Mouse (Mus musculus): ENCODE measurements around the gene Ncstn.
A peak's percentile ranks its signal among the peaks of the same experiment; 100 is the strongest.

The Ncstn gene

DNA sequence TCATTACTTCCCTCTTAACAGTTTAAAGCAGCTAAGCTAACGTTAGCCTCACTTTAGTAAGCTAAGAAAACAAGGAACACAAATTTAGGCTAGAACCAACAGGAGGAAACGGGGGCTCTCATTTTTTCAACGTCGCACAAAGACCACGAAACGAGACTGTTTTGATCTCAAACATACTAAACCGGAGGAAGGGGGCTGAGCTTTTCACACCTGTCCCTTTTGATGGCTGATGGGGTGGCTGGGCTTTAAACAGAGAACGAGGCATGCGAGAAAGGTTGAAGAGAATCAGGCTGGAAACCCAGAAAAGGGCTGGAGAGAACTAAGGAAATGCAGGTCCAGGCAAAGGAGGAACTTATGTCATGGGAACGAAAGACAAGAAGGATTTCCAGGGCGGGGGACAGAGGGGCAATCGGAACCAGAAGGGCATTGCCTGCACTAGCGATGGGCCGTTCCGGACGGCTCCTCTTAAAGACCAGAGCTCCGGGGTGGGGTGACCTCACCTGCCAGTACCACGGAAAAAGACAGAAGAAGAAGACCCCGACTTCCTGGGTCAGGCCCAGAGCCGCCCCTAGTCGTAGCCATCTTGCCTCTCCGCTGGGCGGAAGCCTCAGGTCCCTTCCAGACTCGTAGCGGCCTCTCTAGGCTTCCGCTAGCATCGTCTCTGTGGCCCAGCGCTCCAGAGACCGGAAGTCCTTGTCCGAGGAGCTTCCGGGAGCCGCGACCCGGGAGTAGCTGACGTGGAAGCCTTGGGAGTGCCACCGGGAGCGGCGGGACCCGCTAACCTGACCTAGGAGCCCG is at the start of gene Ncstn, which contains the start of gene Copa:
Ncstn (minus strand) TSS at position 695 of the 798 bp plus-strand sequence.
Copa (plus strand) TSS at position 429 of the 798 bp plus-strand sequence.
- peak; percentile 94 for DNase-seq

DNA sequence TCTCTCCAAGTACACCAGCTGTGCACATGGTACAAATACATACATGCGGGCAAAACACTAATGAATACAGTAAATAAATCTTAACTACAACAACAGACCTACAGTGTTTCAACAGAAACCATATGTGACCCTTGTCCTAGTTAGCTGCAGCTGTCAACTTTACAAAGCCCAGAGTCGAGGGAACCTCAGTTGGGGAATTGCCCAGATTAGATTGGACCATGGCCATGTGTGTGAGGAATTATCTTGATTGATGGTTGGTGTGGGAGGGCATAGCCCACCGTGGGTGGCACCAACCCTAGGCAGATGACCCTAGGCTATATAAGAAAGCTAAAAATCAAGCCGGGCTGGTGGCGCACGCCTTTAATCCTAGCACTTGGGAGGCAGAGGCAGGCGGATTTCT is 49.7 kb upstream of the Ncstn start:
- DNase-seq = no peak

DNA sequence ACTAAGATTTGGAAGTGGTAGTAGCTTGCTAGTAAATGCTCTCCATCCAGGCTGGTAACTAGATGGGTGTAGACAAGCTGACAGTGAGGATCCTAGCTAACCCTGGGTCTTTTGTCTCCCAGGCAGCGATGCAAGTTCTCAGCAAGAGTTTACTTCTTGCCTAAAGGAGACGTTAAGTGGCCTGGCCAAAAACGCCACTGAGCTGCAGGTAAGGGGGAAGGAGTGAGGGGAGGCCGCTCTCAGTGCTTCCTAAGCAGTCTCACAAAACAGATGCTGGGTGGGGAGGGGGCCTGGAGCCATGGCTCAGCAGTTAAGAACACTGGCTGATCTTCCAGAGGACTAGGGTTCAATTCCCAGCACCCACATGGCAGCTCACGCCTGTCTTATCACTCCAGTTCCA is 47.2 kb upstream of the Ncstn start:
- no peak for DNase-seq

DNA sequence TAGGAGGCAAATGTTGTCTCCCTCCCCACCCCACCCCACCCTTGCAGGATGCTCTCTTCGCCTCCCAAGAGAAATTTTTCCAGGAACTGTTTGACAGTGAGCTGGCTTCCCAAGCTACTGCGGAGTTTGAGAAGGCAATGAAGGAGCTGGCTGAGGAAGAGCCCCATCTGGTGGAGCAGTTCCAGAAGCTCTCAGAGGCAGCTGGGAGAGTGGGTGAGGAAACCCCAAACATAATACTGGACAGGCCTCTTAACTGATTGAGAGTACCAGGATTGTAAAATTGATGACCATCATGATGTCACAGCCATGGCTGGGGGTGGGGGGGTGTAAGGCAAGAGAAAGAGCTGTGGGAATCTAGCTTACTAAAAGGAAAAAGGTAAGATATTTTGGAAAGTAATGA is 46.5 kb upstream of the Ncstn start:
- no peak for DNase-seq

DNA sequence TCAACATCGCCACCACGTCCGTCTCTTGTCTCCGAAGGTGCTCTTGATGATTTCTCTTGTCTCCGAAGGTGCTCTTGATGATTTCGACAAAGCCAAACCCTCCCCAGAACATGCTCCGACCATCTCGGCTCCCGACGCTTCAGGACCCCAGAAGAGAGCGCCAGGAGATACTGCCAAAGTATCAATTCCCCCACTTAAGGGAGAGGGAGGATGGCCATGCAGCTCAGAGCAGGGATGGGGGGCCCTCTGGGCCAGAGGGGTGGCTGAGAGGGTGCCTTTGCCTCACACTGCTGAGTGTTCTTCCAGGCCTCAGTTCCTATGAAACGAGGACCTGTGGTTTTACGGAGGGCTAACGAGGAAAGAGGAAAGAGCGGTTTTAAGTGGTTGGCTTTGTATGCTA is 46.0 kb upstream of the Ncstn start:
- no peak for DNase-seq

DNA sequence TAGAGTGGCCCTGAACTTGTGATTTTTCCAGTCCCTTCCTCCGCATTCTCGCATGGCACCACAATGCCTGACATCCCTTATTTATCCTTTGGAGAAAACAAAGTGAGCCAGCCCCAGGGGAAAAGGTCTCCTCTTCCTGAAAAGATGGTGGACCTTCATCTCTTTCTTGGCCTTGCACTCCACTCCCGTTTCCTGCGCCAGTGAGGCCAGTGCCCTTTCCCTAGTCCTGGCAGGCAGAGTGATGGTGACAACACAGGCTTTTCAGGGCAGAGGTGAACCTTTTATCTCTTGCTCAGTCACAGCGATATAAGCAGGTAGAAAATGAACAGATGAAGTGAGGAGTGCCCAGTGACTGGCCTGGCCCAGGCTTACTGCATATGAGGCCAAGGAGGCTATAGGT is 44.9 kb upstream of the Ncstn start:
- no peak for DNase-seq

DNA sequence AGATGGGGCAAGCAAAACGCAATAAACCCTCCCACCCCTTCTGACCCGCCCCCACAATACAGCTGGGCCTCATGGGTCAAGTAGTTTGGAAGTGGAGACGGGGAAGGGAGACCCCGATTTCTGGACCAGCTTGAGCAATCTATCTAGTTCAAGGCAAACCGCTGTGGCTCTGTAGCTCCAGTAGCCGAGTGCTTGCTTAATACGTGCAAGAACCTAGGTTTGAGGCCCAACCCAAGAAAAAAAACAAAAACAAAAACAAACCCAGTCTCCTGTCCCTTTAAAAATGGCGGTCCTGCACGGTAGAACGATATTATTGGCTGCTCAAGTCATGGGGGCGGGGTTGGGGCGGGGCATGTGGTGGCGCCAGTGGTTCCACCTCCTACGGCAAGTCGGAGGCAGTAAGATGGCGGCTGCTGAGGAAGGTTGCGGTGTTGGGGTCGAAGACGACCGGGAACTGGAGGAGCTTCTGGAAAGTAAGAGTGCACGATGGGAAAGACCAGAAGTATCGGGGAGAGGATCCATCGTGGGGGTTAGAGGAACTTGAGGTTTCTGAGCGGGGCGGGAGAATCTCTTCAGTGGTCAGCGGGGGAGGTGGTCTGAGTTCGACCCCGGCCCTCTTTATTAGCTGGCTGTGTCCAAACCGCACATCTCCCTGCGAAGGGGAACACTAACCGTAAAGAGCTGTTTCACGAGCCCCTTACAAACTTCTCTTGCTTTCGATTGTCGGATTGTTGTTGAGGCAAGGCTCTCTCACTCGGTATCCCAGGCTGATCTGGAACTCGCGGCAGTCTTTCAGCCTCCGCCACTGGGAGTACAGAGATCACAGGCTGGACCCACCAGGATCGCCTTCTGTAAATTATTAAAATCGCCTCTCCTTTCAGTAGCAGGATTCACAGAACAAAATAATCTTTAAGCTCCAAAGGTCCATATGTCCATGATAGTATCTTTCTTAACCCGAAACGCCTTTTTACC is 44.1 kb upstream of the Ncstn start, which contains the start of gene Pex19:
Pex19 (plus strand) TSS at position 380 of the 972 bp plus-strand sequence.
- peak; percentile 84 to 91 for DNase-seq

DNA sequence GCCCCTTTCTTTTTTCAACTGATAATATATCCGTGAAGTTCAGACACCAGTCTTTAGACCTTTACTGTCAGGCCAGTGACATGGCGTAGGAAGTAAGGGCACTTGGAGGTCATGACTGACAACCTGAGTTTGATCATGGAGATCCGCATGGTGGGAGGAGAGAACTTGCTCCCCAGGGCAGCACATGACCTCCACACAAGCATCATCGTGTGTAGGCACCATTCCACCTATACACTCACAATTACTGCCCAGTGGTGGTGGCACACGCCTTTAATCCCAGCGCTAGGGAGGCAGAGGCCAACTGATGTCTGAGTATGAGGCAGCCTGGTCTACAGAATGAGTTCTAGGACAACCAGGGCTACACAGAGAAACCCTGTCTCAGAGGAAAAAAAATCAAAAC is 42.0 kb upstream of the Ncstn start:
- DNase-seq = no peak

DNA sequence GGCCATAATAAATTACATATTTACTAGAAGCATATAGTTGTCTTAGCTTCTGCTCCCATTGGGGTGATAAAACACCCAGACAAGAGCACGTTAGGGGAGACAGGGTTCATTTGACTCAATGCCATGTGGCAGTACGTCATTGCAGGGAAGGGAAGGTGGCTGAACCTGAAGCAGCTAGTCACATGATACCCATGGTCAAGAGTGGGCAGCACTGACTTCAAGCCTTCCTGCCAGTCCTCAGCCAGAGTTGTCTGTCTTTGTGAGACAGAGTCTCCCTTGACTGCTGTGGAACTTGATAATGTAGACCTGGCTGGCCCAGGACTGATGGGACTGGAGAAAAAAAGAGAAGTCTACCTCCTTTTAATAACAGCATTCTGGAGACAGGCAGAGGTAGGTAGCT is 40.1 kb upstream of the Ncstn start:
- DNase-seq = no peak

DNA sequence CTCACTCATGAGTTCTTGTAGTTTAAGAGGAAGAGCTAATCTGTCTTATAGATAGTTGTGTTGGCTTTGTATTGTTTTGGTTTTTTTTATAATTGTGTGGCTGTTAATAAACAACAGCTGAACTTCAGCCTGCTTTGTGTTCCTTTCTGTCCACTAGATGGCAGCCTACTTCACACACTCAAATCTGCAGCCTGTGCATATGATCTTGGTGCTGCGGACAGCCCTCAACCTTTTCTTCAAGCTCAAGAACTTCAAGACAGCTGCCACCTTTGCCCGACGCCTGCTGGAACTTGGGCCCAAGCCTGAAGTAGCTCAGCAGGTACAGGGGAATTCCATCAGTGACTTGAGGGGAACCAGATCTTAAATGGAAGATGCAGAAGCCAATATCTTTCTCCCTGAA is 37.1 kb upstream of the Ncstn start:
- DNase-seq = peak; percentile 32 to 64

DNA sequence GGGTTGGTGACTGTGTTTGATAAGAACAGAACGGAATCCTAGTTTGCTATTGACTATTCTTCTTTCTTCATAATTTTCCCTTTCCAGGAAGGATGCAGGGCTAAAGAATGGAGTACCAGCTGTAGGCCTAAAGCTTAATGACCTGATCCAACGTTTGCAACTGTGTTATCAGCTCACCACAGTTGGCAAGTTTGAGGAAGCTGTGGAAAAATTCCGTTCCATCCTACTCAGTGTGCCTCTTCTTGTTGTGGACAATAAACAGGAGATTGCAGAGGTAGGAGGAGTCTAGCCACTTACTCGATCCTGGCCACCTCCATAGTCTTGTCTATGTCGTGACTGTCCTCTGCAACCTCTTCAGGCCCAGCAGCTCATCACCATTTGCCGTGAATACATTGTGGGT is 36.5 kb upstream of the Ncstn start:
- DNase-seq = no peak

DNA sequence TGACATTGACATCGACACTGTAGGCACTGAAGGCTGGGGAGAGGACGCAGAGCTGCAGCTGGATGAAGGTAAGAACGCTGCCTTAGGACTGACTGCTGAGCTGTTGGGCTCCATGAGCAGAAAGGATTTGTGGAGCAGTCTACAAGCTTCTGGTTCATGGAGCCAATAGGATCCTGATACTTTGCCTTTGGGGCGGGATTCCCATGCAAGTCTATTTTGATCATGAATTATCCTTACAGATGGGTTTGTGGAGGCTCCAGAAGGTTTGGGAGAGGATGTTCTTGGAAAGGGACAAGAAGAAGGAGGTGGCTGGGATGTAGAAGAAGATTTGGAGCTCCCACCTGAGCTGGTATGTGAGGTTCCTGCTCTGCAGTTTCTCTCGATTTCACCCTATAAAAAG is 34.4 kb upstream of the Ncstn start:
- no peak for DNase-seq

DNA sequence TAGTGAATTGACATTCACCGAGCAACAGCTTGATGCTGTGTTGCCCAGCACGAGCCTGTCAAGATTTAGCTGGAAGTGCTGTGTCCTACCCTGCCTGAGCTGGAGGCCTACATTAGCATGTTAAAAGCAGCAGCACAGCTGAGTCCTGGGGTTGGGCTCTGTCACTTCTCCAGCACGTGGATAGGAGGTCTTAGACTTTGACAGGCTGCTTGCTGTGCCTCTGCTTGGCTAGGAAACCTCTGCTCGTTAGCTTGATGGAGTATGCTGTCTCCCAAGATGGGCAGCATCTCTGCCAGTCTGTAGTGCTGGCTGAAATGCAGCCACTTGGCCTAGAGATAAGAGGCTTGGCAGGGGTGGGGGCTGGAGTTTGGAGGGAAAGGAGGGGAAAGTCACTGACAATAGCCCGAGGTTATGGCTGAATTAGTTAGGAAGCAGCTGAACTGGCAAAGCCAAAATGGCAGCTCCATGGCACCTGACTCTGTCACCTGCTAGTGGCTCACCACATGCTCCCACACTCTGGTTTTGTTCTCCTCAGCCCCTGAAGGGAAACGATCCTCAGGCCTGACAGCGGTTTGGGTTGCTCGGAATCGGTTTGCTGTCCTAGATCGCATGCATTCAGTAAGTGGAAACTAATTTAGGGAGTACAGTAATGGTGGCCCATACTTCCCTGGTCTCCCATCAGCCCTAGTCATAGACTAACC is 25.3 kb upstream of the Ncstn start:
- no peak for DNase-seq

DNA sequence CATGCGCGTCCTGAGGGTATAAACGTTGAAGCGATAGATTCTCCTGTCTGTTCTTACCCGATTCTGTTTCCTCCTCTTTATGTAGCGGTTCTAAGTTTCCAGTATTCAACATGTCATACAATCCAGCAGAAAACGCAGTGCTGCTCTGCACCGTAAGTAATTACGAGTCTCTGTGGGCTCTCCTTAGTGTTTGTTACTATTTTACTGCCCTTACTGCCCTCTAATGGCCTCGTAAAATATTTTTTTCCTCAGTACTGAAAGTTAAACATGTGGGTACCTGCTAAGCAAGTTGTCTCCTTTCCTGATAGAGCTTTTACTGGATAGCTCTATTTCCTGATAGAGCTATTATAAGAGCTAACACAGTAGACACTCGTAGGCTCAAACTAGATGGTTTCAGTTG is 22.5 kb upstream of the Ncstn start:
- DNase-seq = no peak

DNA sequence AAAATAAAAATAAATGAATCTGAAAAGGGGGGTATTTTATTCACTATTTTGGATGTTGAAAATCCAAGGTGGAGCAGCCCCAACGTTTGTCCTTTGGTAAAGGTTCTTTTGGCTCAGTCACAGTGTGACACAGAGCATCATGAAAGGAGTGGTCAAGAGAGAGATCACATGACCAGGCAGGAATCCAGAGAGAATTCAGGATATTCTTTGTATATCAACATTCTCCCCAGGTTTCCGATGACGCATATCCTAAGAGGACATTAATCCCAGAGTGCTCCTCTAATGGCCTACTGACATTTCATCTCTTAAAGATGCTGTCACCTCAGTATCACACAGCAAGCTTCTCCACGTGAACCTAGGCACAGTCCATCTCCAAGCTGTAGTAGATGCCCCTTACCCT is 21.0 kb upstream of the Ncstn start:
- no peak for DNase-seq

DNA sequence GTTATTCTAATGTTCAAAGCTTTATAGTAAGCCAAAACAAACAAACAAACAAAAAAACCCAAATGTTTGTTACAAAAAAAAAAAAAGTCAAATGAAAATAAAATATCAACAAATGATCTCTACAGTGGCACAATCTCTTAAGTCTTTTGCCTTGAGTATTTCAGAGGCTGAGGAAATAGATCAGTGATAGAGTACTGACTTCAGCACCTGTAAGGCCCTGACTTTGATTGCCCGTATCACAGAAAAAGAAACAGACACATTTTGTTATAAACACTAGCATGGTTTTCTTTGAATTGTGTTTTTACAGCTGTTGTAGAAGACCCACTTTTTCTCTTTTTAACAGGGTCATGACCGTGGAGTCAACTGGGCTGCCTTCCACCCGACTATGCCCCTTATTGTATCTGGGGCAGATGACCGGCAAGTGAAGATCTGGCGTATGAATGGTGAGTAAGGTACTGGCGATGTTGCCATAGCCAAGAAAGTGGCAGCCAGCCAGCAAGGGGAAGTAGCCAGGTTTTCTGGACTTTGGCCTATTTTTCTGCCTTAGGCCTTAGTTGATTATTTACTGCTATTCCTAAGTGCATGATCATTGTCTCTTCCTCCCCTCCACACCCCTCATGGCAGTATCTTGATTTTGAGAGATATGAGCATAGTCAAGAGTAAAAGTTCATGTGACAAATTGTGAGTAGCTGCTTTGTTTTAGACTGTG is 16.9 kb upstream of the Ncstn start:
- DNase-seq = peak; percentile 58 to 75

DNA sequence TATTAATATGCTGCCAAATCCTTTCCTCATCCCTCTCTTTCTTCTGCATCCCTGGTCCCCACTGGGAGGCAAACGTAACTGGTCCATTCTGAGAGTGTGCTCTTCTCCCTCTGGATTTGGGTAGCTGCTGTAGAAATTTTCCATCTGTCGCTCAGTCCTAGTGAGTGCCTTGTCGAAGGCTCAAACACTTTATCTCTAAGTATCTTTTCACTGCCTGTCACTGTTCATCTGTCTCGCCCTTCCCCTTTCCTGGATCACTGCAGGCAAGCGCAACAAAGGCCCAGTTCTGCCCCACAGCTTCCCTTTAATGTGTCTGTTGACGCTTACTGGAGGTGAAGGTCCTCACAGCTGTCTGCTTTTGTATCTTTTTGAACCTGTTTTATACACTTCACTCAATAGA is 12.6 kb upstream of the Ncstn start:
- DNase-seq = no peak

DNA sequence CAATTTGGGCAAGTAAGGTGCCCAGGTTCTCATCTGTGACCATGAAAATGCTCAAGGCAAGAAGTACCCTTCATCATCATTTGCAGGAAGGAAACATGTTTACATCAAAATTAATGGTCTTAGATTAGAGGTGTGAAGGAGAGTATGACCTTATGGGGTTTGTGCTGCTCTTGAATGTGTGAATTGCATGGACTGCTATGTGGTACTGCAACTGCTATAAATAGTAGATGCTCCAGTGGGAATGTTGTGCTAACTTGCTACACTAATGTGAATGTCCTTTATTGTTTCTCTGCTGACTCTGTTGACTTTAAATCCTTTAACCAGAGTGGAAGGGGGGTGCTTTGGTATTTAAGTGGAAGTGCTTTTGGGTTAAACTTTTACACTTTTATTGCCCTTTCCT is 11.7 kb upstream of the Ncstn start:
- no peak for DNase-seq

DNA sequence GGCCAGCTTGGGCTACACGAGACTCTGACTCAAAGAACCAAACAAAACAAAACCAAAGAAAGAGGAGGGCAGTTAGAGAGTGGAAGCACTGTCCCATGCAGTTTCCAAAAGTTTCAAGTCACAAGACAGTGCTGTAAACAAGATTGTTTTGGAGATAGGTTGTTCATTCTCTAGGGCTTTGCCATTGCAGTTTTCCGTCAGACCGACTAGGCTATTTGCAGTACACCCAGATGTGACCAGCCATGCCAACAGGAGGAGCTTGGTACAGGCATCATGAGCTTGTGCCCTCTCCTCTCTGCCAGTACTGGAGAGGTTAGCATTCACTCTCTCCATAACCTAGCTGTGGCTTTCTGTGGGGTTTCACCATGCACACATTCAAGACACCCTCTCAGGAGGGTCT is 10.9 kb upstream of the Ncstn start:
- no peak for DNase-seq

DNA sequence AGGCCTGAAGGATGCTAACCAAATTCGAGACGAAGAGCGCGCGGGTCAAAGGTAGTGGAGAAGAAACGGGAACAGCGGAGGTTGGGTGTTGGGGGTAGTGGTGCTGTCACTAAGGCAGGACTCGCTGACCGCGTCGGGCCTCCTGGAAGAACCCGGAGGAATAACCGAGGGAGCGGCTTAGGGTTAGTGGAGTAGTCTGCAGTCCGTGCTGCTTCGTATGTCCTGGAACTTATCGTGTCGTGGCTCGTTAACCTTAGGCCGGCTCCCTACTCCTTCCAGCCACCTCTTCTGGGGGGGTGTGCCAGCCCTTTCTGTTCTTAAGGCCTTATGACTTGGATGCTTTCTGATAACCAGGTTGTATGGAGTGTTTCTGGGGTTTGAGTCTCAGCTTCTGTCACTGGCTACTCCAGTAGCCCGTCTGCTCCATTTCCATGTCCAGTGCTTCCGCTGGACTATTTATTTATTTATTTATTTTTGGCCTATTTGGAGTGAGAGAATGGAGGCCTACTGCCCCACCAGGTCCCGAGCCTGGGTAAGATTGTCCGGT is 377 bp upstream of the Ncstn start:
- no peak for DNase-seq

DNA sequence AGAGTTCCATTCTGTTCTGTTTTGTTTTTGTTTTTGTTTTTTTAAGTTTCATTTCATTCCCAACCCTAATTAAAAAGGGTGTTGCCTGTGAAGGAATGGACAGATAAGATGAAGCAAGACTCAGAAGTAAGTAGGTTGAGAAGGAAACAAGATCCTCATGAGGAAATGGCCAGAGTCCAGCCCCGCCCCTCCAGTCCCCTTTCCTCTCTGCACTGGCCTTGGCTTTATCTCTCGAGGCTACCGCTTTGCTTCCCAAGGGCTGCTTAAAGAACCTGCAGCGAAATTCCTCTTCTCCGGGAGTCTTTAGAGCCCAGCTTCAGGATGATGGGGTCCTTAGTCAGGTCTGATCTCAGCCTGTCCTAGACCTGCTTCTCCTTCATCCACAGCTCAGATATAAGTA is 4.6 kb downstream of the Ncstn start:
- no peak for DNase-seq

DNA sequence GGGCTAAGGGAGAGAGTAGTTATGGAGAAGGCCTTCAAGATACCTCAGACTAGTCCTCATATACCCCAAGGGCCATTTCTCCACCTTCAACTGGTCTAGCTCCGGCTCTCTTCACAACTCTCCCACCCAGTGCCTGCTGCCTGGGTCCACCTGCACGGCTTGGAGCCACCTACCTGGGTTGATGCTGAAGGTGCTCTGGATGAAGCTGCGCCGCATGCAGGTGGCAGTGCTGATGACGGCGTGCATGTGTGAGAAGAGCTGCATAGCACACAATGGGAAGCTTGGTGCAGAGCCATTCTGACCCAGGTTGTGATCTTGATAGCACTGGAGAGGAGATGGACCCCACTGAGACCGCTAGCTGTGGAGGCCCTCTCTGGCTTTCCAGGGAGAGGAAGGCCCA is 10.0 kb downstream of the Ncstn start:
- no peak for DNase-seq
